Mouse (Mus musculus) frontal cortex, postnatal 25 days (tissue): ENCODE results near the gene Tfeb.

ENCODE experiments used
- DNase-seq, 2 experiments: peaks; one replicate each; pipeline ENCODE4 v3.0.0; 2022; ENCODE audit warnings: low spot score in 2 of 2

Gene Tfeb

GRCm38 (mm10) chr17:47753130-47753775, 16.4 kb downstream of the Tfeb start:
- DNase-seq, result no peak

GRCm38 (mm10) chr17:47754246-47754645, 17.4 kb downstream of the Tfeb start:
- DNase-seq, result no peak

- DNase-seq, result no peak
Measured at GRCm38 (mm10) chr17:47756366-47756765, 19.5 kb downstream of the Tfeb start.

- DNase-seq, result no peak
Measured at GRCm38 (mm10) chr17:47757056-47757610, 20.3 kb downstream of the Tfeb start.

GRCm38 (mm10) chr17:47759702-47760410, 23.0 kb downstream of the Tfeb start:
- no peak for DNase-seq

- no peak for DNase-seq
Measured at GRCm38 (mm10) chr17:47762028-47762427, 25.2 kb downstream of the Tfeb start.

GRCm38 (mm10) chr17:47762518-47763340, 25.9 kb downstream of the Tfeb start:
- DNase-seq, result peak; percentile 43 to 54

GRCm38 (mm10) chr17:47765986-47766385, 29.2 kb downstream of the Tfeb start:
- DNase-seq, result no peak

- no peak for DNase-seq
Measured at GRCm38 (mm10) chr17:47766407-47767043, 29.7 kb downstream of the Tfeb start.

GRCm38 (mm10) chr17:47767081-47767455, 30.2 kb downstream of the Tfeb start:
- no peak for DNase-seq

- DNase-seq, result no peak
Measured at GRCm38 (mm10) chr17:47767456-47768141, 30.8 kb downstream of the Tfeb start.

- no peak for DNase-seq
Measured at GRCm38 (mm10) chr17:47768707-47769276, 32.0 kb downstream of the Tfeb start.

- no peak for DNase-seq
Measured at GRCm38 (mm10) chr17:47769389-47770299, 32.8 kb downstream of the Tfeb start.

- no peak for DNase-seq
Measured at GRCm38 (mm10) chr17:47773604-47774003, 36.8 kb downstream of the Tfeb start.

- no peak for DNase-seq
Measured at GRCm38 (mm10) chr17:47777141-47777540, 40.3 kb downstream of the Tfeb start.

GRCm38 (mm10) chr17:47780470-47780869, 43.6 kb downstream of the Tfeb start:
- no peak for DNase-seq

- no peak for DNase-seq
Measured at GRCm38 (mm10) chr17:47782486-47782885, 45.7 kb downstream of the Tfeb start.

GRCm38 (mm10) chr17:47783445-47784223, 46.8 kb downstream of the Tfeb start:
- no peak for DNase-seq

GRCm38 (mm10) chr17:47784411-47784810, 47.6 kb downstream of the Tfeb start:
- DNase-seq, result no peak
